Mouse (Mus musculus) intestine, embryonic 16.5 days (tissue): ENCODE results near the gene Trim56. TPM values are rescaled to one million over a fixed set of nuclear protein-coding genes. Genes with fewer than 3 reads are reported as not detected.
"Not testable (repeated sequence)": the region's sequence is repeated elsewhere in the genome, so short reads cannot be mapped to it uniquely, and the experiment has no call there.

Source experiments
- ATAC-seq: fragments of 200-750 bp; cut with Nextera tagmentation; 2 replicates; pipeline ENCODE4 v1.8.0; 2017; ENCODE audit warnings: moderate TSS enrichment, moderate library complexity
- H3K27ac ChIP-seq: fragments of 300-500 bp; sonication (generic); 2 replicates; pipeline ENCODE4 v1.5.1; 2014; ENCODE audit warnings: mild to moderate bottlenecking, low read length
- H3K27me3 ChIP-seq: fragments of 300-500 bp; sonication (generic); replicated peaks from 2 replicates; pipeline ENCODE4 v1.6.1; 2014; ENCODE audit warnings: low read length, control low read depth, mixed read lengths; ENCODE audit not compliant: control insufficient read depth, insufficient read depth
- H3K36me3 ChIP-seq: fragments of 300-500 bp; sonication (generic); 2 replicates; pipeline ENCODE4 v1.6.1; 2014; ENCODE audit warnings: low read length, control low read depth; ENCODE audit not compliant: control insufficient read depth, insufficient read depth
- H3K4me1 ChIP-seq: fragments of 300-500 bp; sonication (generic); 2 replicates; pipeline ENCODE4 v1.6.1; 2014; ENCODE audit warnings: low read length, control low read depth, mixed read lengths; ENCODE audit not compliant: control insufficient read depth, insufficient read depth
- H3K4me2 ChIP-seq: fragments of 300-500 bp; sonication (generic); 2 replicates; pipeline ENCODE4 v1.6.1; 2014; ENCODE audit warnings: low read depth, low read length, control low read depth
- H3K4me3 ChIP-seq: fragments of 300-500 bp; sonication (generic); 2 replicates; pipeline ENCODE4 v1.5.1; 2014; ENCODE audit warnings: mild to moderate bottlenecking, low read length
- H3K9ac ChIP-seq: fragments of 300-500 bp; sonication (generic); 2 replicates; pipeline ENCODE4 v1.6.1; 2014; ENCODE audit warnings: low read depth, low read length
- H3K9me3 ChIP-seq: fragments of 300-500 bp; sonication (generic); 2 replicates; pipeline ENCODE4 v1.6.1; 2016; ENCODE audit warnings: low read length, control low read depth; ENCODE audit not compliant: control insufficient read depth
- WGBS: fragments of 180-500 bp; shearing (Covaris S2); extraction: QIAGEN DNeasy Blood & Tissue Kit; methylation state at CpG from one replicate; pipeline ENCODE4 v1.1.7; 2014; 5-methylcytosine and 5-hydroxymethylcytosine counted together
- polyA plus RNA-seq: library from polyadenylated mRNA; unstranded; fragments of >200 nt; fragmentation: Nextera tagmentation; extraction: Ambion mirVana; gene quantifications from 2 replicates; pipeline ENCODE4 v1.2.1, GENCODE M21; 2015

Trim56 gene
- polyA plus RNA-seq, 1 experiment from 2014 or later = 6.5 TPM

DNA sequence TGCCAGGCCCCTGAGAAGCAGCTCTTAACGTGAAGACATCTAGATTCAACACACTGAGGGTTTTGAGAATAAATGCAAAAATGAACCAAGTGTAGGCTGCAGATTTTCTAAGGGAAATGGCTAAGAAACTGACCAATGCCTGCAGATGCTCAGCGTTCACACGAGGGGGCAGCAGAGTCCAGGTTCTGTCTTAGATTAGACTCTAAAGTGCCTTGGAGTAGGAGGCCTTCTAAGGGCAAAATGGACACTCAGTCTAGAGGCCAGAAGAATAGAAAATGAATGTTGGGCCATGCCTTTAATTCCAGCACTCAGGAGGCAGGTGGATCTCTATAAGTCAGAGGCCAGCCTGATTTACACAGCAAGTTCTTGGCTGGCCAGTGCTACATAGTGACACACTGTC is 15.5 kb upstream of the Trim56 start:
- Histone ChIP-seq H3K4me1 (no peaks in the 10 kb centered on the region), H3K4me3 (no peak overlapping the region), H3K9ac (no peak overlapping the region), H3K9me3 (no peaks in the 10 kb centered on the region), H3K36me3 (no peaks in the 10 kb centered on the region), H3K27me3 (no peaks in the 10 kb centered on the region), H3K4me2 (no peak overlapping the region), H3K27ac (no peak overlapping the region)
- WGBS = 2% methylated on average over 3 of the region's 3 CpGs
- ATAC-seq = peak; percentile 58

- no peak overlapping the region for H3K27ac ChIP-seq
- H3K9ac ChIP-seq = no peak overlapping the region
- 30% methylated on average over 5 of the region's 5 CpGs for WGBS
- H3K4me1 ChIP-seq = no peaks in the 10 kb centered on the region
- no peaks in the 10 kb centered on the region for H3K9me3 ChIP-seq
- H3K4me2 ChIP-seq = no peak overlapping the region
- H3K27me3 ChIP-seq = no peaks in the 10 kb centered on the region
- no peaks in the 10 kb centered on the region for H3K36me3 ChIP-seq
- no peak for ATAC-seq
- no peak overlapping the region for H3K4me3 ChIP-seq
These were observed 13.3 kb upstream of the Trim56 start for GRCm38 (mm10) chr5:137129281-137129680.

DNA sequence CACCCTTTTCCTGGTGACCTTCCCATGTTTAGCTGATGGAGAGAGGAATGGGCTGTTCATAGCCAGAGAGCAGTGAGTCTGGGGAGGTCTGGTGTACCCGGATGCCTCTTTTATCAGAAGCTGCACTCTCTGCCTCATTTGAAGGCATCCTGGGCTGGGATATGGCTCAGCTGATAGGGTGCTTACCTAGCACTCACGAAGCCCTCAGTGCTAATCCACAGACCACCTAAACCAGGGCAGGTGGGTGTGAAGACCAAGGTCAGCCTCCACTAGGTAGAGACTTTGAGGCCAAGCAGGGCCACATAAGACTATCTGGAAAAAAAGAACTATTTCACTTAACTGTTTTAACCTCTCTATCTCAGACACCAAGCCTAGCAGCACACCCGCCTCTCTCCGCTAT is 7.5 kb upstream of the Trim56 start:
- 77% methylated on average over 4 of the region's 4 CpGs for WGBS

GRCm38 (mm10) chr5:137122686-137123193 is 6.7 kb upstream of the Trim56 start:
- Histone ChIP-seq H3K27me3 (no peaks in the 10 kb centered on the region), H3K4me1 (peaks cover 5% of the 10 kb centered on the region), H3K9ac (no peak overlapping the region), H3K9me3 (no peaks in the 10 kb centered on the region), H3K36me3 (no peaks in the 10 kb centered on the region), H3K4me2 (no peak overlapping the region), H3K4me3 (no peak overlapping the region), H3K27ac (no peak overlapping the region; the same call in 1 of the 2 replicates)
- WGBS = 12% methylated on average over 14 of the region's 14 CpGs
- peak; percentile 78 for ATAC-seq

More for the DNA sequence above, 7.5 kb upstream of the Trim56 start:
- H3K27me3 ChIP-seq = no peaks in the 10 kb centered on the region
- no peaks in the 10 kb centered on the region for H3K9me3 ChIP-seq
- H3K27ac ChIP-seq = no peak overlapping the region
- H3K36me3 ChIP-seq = no peaks in the 10 kb centered on the region
- no peak overlapping the region for H3K4me2 ChIP-seq
- H3K4me1 ChIP-seq = peaks cover 5% of the 10 kb centered on the region
- no peak for ATAC-seq
- no peak overlapping the region for H3K9ac ChIP-seq
- H3K4me3 ChIP-seq = no peak overlapping the region

DNA sequence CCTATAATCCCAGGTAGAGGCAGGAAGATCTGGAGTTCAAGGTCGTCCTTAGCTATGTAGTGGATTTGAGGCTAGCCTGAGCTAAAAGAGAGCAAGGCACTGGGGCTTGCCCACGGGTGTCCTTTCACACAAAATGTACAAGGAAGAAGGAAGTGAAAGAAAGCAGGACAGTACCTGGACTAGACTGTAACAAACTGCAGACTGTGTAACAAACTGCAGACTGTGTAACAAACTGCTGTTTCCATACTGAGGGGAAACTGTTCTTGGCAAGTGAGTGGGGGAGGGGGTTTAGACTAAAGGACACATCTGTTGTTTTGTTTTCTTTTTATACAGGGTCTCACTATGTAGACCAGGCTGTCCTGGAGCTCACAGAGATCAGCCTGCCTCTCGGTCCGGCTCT is 5.3 kb upstream of the Trim56 start:
- ATAC-seq = no peak

GRCm38 (mm10) chr5:137118878-137119277 is 2.9 kb upstream of the Trim56 start:
- WGBS = 82% methylated on average over 4 of the region's 4 CpGs
- Histone ChIP-seq H3K4me2 (no peak overlapping the region), H3K36me3 (peaks cover 6% of the 10 kb centered on the region), H3K9ac (no peak overlapping the region), H3K4me1 (peaks cover 20% of the 10 kb centered on the region), H3K9me3 (no peaks in the 10 kb centered on the region), H3K4me3 (no peak overlapping the region), H3K27ac (no peak overlapping the region), H3K27me3 (no peaks in the 10 kb centered on the region)
- ATAC-seq = no peak

More for the DNA sequence above, 5.3 kb upstream of the Trim56 start:
- Histone ChIP-seq H3K4me3 (no peak overlapping the region), H3K9ac (no peak overlapping the region), H3K27me3 (no peaks in the 10 kb centered on the region), H3K4me1 (peaks cover 9% of the 10 kb centered on the region), H3K4me2 (no peak overlapping the region), H3K9me3 (no peaks in the 10 kb centered on the region), H3K36me3 (no peaks in the 10 kb centered on the region), H3K27ac (no peak overlapping the region)
- 68% methylated on average over 4 of the region's 4 CpGs for WGBS

DNA sequence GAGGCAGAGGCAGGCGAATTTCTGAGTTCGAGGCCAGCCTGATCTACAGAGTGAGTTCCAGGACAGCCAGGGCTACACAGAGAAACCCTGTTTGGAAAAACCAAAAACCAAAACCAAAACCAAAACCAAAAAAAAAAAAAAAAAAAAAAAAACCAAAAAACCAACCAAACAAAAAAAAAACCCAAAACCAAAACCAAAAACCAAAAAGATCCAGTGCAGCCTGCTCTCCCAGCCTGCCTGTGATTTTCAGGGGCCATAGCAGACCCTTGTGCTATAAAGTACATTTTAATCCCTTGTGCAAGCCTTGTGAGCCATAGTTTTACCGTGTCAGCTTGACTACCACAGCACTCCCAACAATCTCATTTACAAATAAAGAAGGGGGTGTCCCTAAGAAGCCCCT is 2.0 kb upstream of the Trim56 start:
- Histone ChIP-seq H3K36me3 (peaks cover 15% of the 10 kb centered on the region), H3K4me1 (peaks cover 19% of the 10 kb centered on the region)
- not testable (repeated sequence) for H3K9me3 ChIP-seq, H3K27ac ChIP-seq, H3K27me3 ChIP-seq, H3K4me2 ChIP-seq, H3K9ac ChIP-seq, ATAC-seq, H3K4me3 ChIP-seq
- 88% methylated on average over 3 of the region's 3 CpGs for WGBS

DNA sequence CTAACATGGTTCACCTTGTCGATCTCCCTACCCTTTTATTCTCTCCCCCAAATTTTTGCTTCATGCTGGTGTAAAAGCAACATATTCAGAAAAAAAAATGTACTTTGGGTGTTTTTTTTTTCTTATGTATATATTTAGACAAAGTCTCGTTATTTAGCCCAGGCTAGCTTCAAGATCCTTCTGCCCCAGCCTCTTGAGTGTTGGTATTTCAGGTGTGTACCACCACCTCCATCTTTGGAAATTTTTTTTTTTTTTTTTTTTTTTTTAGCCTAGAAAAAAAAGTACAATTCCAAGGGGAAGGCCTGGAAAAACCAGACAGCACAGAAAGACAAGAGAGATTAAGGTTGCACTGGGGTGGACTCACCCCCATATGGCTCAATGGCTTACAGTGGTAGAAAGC is 978 bp upstream of the Trim56 start:
- Histone ChIP-seq H3K9ac (no peak overlapping the region), H3K27me3 (no peaks in the 10 kb centered on the region), H3K36me3 (peaks cover 22% of the 10 kb centered on the region), H3K4me2 (no peak overlapping the region), H3K4me1 (peaks cover 15% of the 10 kb centered on the region), H3K9me3 (no peaks in the 10 kb centered on the region), H3K27ac (no peak overlapping the region), H3K4me3 (no peak overlapping the region)
- no peak for ATAC-seq
- 76% methylated on average over 2 of the region's 2 CpGs for WGBS

DNA sequence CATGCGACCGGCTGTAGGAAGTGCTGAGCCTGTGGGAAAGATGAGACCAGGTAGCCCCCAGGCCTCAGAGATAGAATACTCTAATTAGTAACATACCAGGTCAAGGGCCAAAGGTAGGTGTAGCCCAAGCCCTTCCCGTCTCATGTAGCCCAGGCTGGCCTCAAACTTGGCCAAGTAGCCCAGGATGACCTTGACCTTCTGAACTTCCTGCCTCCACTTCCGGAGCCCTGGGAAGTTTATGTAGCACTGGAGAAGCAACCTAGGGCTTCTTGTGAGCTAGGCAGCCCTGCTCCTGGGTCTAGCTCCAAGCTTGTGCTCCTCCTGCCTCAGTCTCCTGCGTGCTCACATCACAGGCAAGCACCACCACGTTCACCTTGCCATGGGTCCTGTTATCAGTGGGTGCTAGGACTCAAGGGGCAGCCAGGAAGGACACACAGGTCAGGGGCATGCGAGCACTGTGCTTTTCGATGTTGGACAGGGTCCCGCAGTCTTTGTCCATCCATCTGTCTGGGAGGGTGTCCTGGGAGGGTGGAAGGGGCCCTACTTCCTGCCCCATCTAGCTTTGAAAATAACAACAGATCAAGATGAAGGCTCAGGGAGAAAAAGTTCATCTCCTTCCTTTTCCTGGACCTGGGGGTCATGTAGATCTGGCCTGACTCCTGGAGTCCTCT is 983 bp downstream of the Trim56 start:
- WGBS = 75% methylated on average over 9 of the region's 9 CpGs
- Histone ChIP-seq H3K36me3 (peaks cover 22% of the 10 kb centered on the region), H3K9ac (peak overlapping the region; percentile 89), H3K27ac (no peak overlapping the region; the same call in 1 of the 2 replicates), H3K27me3 (no peaks in the 10 kb centered on the region), H3K4me3 (peak overlapping the region; percentile 71), H3K4me1 (peaks cover 15% of the 10 kb centered on the region), H3K9me3 (no peaks in the 10 kb centered on the region; the same call in 1 of the 2 replicates), H3K4me2 (peak overlapping the region; percentile 92)
- ATAC-seq = no peak
